Mouse (Mus musculus) skeletal muscle tissue, adult 2 months (tissue): Measurements from ENCODE around the gene Rad50.

Source experiments
- DNase-seq: peaks from one replicate; pipeline ENCODE4 v3.0.0-alpha.2; 2012; ENCODE audit warnings: low read depth, low spot score

Rad50 gene

GRCm38 (mm10) chr11:53634556-53634955 is 72.6 kb downstream of the Rad50 start, which contains the start of gene Il13:
Il13 (minus strand) TSS chr11:53634702.
- no peak for DNase-seq

- no peak for DNase-seq
Measured at GRCm38 (mm10) chr11:53633644-53634043, 73.5 kb downstream of the Rad50 start.

- DNase-seq: no peak
Measured at GRCm38 (mm10) chr11:53632122-53632733, 74.9 kb downstream of the Rad50 start.

GRCm38 (mm10) chr11:53627859-53628258 is 79.3 kb downstream of the Rad50 start:
- peak; percentile 58 for DNase-seq

GRCm38 (mm10) chr11:53626802-53627373 is 80.2 kb downstream of the Rad50 start:
- no peak for DNase-seq

GRCm38 (mm10) chr11:53624124-53624523 is 83.0 kb downstream of the Rad50 start:
- DNase-seq: no peak

GRCm38 (mm10) chr11:53623573-53623972 is 83.5 kb downstream of the Rad50 start:
- DNase-seq: no peak

GRCm38 (mm10) chr11:53622440-53622806 is 84.7 kb downstream of the Rad50 start:
- DNase-seq: no peak

- DNase-seq: no peak
Measured at GRCm38 (mm10) chr11:53621582-53622439, 85.3 kb downstream of the Rad50 start.

- DNase-seq: no peak
Measured at GRCm38 (mm10) chr11:53620094-53620493, 87.0 kb downstream of the Rad50 start.

- no peak for DNase-seq
Measured at GRCm38 (mm10) chr11:53619428-53619827, 87.7 kb downstream of the Rad50 start.

- DNase-seq: no peak
Measured at GRCm38 (mm10) chr11:53618619-53619198, 88.4 kb downstream of the Rad50 start, which contains the start of gene Il4. Il4 (minus strand) TSS chr11:53618669.

- DNase-seq: no peak
Measured at GRCm38 (mm10) chr11:53617562-53618109, 89.5 kb downstream of the Rad50 start.

GRCm38 (mm10) chr11:53616748-53617558 is 90.2 kb downstream of the Rad50 start:
- DNase-seq: peak; percentile 26

GRCm38 (mm10) chr11:53615575-53615974 is 91.5 kb downstream of the Rad50 start:
- no peak for DNase-seq

- DNase-seq: no peak
Measured at GRCm38 (mm10) chr11:53615172-53615571, 91.9 kb downstream of the Rad50 start.

- no peak for DNase-seq
Measured at GRCm38 (mm10) chr11:53609672-53610071, 97.4 kb downstream of the Rad50 start.

GRCm38 (mm10) chr11:53609231-53609630 is 97.9 kb downstream of the Rad50 start:
- no peak for DNase-seq

GRCm38 (mm10) chr11:53605609-53606008 is 101.5 kb downstream of the Rad50 start:
- DNase-seq: no peak

- DNase-seq: no peak
Measured at GRCm38 (mm10) chr11:53604983-53605382, 102.1 kb downstream of the Rad50 start.
